Mouse (Mus musculus) right cerebral cortex, postnatal 36 days (tissue): ENCODE results near the gene Cdc42.

Experiments
- DNase-seq, 2 experiments: peaks; one replicate each; pipeline ENCODE4 v3.0.0; 2022; ENCODE audit warnings: low spot score in 2 of 2, mixed read lengths in 1 of 2

The Cdc42 gene

DNA sequence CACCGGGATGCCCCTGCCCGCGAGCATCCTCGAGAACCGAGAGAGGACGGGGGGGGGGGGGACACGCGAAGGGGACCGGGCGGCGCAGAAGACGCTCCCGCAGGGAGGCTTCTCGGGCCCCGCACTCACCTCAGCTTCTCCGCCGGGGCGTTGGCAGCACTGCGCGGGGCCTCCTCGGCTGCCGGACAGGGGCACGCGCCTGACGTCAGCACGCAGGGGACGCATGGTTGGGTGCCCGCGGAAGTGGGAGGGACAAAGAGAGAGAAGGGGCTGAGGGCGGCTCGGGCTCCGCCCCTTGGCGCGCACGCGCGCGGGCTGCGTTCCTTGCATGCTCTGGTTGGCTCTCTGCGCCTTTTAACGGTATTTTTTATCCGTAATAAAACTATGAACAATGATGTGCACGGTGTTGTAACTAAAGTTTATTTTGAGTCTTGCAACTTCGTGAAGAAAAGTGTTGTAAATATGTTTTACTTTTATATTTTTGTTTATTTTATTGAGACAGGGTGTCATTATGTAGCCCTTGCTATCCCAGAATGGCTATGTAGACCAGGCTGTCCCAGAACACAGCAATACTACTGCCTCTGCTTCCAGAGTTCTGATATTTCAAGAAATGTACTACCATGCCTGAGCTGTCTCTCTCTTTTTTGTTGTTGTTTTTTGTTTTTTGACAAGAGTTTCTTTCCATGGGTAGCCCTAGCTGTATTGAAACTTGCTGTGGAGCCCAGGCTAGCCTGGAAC is at the start of gene Cdc42:
Cdc42 (minus strand) TSS at position 204 of the 738 bp plus-strand sequence.
- DNase-seq = peak; percentile 96 to 97

DNA sequence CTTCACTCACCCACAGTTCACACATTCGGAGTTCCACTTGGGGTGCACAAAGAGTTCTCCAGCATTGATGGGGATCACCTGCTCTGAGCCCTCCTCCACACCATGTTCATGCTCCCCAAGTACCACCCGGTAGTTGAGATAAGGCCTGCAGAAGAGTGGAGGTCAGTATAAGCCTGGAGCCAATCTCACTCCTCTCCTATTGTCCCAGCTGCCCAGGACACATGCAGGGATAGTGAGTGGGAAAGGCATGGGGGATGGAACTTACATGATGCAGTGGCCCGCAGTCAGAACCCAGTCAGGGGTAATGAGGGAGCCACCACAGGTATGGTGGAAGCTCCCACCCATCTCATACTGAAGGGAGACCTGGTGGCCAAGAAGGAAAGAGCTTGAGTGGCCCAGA is 48.1 kb upstream of the Cdc42 start:
- DNase-seq = no peak

DNA sequence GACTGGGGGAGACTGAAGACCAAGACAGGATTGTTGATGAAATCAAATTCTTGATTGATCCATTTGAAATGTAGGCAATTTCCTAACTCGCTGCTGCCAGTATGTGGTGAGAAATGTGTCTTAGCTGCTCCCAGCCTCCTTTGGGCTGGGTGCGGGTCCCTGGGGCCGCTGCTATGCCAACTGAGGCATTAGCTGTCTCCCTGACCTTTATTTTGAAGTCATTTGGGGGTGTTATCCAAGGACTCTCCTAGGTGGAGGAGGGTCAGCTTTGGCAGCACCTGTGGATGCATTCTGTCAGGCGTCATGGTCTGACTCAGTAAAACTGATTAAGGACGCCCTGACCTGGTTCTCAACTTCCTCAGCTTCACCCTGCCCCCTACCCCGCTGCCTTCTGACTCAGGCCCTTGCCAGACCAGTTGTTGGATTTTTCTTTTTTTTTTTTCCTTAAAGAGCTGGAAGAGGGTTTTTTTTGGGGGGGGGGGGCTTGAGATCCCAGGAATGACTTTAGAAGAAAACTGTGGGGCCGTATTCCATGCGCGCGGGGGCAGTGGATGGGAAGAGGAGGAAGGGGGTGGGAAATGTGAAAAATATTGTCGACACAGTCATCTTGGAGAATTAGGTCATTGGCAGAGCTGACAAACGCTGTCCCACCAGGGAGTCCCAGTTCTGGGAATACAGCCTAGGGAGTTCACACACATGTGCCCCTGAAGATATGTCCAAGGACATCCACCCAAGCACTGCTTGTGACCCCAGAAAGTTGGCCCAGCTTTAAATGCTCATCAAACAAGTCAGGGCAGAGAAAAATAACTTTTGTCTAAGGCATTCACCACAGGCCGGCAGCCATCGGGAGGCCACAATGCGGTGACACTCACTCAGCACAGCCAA is 39.4 kb upstream of the Cdc42 start:
- no peak for DNase-seq

DNA sequence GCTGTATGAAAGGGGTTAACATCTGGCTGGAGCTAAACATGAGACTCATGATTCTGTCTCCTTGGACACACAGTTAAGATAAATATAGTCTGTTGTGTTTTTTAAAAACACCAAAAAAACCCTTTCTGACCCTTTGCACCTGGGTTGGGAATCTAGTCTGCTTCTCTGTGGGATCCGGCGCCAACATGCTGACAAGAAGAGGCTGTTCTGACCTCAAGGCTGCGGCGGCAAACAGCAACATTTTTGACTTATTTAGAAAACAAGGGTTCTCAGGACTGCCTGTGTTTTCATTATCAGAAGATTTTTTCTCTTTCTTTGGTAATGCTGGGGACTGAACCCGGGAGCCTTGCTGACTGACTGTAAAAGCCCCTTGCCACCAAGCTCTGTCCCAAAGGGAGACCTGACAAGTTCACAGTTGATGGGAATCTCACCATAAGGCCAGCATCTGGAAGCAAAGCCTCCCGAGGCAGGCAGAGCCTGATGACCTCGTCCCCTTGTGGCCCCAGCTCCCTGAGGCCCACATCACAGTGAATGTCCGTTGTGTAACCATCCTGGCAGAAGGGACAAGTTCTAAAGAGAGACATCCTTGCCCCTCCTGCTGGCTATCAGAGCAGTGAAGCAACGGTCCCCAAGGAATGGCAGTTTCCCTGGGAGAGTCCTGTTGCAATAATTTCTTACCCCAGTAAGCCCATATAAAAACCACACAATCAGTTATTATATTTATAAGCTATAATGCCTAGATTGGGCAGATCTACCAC is 36.0 kb upstream of the Cdc42 start:
- no peak for DNase-seq

DNA sequence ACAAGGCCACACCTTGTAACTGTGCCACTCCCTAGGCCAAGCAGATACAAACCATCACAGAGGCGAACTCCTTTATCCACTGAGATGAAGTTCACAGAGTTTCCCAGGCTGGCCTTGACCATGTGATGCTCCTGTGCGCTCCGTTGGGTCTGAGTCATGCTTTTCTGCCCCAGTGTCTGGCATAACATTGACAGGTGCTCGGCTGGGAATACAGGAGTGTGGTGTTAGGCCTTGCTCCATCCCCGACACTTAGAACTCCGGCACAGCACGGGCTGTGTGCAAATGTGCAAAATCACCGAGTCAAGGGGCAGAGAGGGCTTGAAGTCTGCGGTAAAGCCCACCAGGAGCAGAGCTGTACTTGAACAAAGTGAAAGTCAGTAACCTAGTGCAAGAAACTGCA is 35.4 kb upstream of the Cdc42 start:
- no peak for DNase-seq

DNA sequence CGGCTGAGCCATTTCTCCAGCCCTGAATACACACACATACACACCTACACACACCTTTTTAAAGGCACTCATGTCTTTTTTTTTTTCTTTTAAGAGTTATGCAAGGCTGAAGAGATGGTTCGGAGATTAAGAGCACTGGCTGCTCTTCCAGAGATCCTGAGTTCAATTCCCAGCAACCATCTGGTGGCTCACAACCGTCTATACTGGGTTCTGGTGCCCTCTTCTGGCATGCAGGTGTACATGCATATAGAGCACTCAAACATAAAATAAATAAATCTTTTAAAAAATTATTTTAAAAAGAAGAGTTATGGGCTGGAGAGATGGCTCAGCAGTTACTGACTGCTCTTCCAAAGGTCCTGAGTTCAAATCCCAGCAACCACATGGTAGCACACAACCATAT is 33.8 kb upstream of the Cdc42 start:
- no peak for DNase-seq

DNA sequence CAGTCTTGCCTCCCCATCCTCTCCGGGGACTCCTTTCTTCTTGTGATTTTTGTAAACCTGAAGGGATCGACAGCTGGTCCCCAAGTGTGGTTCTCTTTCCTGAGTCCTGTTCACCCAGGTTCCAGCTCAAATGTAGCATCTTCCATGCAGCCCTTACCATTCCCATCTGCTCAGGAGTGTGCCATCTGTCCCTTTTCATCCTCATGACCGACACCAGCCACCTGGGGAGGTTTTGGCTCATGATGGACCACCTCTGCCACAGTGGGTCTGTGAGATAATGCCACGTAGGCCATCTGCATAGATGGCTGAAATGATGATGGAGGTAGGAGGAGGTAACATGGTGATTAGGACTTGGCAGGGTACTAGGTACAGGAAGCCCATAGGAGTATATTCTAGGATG is 32.7 kb upstream of the Cdc42 start:
- DNase-seq = no peak

DNA sequence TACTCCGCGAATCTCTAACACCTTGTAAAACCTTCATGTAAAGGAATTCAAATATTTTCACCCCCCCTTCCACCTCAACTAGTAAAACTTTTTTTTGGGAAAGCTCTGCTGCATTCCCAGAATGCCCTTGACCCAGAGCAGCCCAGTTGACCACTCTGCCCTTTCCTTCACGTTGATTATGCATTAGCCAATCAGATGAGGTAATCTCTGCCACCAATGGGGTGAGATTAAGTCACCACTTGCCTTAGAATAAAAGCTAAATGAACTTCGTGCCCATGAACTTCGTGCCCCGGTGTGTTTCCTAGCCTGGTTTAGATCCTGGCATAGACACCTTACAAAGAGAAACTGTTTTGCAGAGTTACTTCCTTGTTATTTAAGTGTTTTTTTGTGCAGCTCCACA is 31.5 kb upstream of the Cdc42 start:
- no peak for DNase-seq

DNA sequence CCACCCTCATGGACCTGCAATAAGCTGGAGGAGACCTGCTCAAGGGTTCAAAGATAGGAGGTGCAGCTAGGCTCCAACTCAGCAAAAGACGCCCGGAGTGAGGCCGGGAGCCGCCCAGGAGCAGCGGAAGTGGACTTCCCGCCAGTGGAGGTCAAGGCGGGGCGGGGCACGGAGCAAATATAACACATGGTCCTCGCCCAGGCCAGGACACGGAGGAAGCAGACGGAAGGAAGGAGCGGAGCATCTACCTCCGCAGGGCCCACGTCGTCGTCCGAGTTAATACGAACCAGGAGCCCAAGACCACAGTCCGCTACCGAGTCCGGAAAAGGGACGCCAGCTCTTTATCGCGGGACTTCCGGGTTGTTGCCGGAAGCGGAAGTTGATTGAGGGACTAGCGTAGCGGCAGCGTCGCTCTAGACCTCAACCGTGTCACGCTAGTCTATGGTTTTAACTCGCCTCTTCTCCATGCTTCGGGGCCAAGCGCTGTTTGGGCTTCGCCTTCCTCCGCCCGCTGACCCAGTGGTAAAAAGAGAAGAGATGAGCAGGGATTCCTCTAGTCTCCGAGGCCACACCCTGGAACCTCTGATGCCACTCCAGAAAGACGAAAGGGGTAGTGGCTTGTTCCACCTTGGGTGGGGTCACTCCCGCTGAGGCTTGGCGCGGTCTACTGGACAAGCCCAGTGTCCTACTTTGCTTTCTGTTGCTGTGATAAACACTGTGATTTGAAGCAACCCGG is 30.7 kb upstream of the Cdc42 start:
- peak; percentile 75 to 84 for DNase-seq

DNA sequence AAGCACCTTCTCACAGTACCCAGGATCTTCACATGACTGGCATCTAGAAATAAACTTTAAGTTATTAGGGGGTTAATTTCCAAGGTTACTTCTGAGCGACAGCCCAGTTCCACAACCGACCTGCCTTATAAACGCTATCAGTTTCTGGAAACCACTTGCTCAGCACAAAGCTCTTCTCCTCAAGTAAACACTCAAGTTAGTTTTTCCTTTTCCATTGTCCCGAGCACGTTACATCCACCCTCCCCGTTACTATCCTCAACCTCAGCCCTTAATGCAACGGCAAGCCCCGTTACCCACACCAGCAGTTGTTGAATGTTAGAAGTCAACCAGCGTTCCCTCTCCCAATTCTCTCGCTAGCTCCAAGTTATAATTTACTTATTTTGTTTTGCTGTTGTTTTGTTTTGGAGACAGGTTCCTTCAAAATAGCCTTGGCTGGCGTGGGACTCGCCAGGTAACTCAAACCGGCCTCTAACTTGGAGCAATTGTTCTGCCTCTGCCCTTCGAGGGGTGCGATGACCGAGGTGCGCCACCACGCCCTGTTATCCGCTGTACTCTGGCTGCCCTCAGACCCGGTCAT is 30.1 kb upstream of the Cdc42 start:
- no peak for DNase-seq

DNA sequence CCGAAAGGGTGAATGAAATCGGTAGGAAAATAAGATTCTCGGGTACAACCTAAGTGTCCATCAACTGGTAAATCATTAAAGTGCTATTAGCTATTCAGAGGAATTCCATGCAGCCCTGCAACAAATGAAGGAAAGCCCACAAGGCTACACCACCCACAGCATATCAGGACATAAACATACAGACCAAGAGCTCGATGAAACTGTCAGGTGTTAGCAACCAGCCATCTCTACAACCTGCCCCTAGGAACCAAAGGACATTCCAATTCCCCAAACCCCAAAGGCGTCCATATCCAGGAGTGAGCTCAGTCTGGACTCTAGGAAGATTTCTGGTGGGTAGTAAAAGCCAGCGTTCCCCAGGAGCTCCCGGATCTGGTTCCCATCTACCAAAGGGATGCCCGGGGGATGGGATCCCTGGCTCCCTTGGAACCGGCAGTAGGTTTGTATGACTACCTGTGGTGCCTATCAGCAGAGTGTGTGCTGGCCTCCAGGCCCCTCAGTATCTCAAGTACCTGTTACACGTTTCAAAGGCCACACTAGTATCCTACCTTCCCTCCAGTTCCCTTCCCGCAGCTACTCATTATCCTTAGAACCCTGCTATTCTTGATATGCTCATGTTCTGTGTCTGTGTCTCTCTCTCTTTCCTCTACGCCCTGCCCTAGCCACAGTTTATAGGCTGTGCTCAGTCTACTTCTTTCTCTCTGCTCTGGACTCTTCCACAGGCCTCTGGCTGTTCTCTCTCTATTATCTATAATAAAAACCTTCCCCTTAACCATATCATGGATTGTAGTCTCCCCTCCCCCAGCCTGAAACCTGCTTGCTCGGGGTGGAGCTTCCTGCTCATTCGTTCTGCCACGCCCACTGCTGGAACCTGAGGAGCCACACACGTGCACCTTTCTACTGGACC is 23.4 kb upstream of the Cdc42 start:
- DNase-seq = no peak

DNA sequence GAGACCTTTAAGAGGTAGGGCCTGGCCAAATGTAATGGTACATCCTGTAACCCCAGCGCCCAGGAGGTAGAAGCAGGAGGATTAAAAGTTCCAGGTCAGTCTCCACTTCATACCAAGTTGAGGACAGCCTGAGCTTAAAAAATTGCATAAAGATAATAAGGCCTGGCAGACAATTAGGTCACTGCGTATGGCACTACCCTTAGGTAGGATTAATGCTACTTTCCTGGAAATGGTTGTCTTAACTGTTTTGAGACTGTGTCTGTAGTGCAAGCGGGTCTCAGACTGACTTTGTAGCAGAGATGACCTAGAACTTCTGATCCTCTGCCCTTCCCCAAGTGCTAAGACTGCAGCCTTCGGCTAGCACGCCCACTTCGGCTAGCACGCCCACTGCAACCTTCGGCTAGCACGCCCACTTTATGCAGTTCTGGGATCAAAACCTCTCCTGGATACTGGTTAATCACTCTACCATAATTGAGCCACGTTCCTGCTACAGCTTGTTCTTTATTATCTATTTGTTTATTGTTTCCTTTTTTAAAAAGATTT is 22.3 kb upstream of the Cdc42 start:
- no peak for DNase-seq

DNA sequence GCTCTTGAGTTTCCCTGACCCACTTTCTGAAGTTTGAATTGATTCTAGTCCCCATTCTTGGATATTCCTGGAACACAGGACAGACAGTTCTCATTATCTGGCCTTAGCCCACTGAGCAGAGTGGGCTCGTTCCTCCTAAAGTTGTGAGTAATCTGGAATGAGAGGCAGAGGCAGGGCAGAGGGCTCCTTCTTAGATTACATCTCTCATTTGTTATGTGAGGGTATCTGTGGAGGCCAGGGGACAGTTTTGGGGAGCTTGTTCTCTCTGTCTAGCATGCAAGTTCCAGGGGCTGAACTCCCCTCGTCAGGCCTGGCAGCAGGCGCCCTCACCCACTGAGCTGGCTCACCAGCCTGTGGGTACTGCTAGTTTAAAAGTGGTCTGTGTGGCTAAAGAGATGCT is 21.6 kb upstream of the Cdc42 start:
- no peak for DNase-seq

DNA sequence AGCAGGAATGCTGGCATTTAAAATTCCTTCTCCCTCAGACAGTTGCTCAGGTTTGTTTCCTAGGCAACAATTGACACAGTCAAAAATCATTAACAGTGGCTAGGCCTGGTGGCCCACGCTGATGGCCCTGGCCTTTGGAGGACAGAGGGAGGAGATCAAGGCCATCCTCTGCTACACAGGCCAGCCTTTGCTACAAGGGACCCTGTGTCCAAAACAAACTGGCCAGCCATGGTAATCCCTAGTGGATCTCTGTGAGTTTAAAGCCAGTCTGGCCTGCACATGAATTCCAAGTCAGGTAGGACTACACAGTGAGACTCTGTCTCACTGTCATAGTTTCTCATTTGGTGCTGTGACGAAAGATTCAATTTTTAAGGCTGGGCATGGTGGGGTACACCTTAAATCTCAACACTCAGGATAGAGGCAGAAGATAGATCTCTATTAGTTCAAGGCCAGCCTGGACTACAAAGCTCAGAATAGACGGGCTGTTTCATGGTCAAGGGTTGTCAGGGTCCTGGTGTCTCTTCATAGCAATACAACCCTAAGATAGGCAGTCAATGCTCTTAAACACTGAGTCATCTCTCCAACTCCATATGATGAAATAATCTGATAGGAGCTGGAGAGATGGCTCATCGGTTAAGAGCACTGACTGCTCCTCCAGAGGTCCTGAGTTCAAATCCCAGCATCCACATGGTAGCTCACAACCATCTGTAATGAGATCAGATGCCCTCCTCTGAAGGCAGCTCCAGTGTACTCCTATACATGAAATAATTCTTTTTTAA is 20.2 kb upstream of the Cdc42 start:
- DNase-seq = no peak

DNA sequence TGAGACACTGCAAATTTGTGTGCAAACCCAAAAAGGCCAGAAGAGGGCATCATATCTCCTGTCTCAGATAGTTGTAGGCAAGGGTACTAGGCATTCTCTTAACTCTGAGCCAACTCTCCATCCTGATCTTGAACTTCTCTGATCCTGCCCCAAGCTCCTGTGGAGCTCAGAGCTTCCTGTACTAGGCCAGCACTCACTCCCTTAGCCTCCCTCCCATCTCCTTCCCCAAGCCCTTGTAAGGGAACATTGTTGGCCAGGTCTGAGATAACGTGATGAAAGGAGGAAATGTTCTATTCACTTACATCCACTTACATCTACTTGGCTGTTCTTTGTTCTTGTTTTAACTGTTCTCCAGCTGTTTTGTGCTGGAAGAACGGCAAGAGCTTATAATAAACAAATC is 19.3 kb upstream of the Cdc42 start:
- DNase-seq = no peak

DNA sequence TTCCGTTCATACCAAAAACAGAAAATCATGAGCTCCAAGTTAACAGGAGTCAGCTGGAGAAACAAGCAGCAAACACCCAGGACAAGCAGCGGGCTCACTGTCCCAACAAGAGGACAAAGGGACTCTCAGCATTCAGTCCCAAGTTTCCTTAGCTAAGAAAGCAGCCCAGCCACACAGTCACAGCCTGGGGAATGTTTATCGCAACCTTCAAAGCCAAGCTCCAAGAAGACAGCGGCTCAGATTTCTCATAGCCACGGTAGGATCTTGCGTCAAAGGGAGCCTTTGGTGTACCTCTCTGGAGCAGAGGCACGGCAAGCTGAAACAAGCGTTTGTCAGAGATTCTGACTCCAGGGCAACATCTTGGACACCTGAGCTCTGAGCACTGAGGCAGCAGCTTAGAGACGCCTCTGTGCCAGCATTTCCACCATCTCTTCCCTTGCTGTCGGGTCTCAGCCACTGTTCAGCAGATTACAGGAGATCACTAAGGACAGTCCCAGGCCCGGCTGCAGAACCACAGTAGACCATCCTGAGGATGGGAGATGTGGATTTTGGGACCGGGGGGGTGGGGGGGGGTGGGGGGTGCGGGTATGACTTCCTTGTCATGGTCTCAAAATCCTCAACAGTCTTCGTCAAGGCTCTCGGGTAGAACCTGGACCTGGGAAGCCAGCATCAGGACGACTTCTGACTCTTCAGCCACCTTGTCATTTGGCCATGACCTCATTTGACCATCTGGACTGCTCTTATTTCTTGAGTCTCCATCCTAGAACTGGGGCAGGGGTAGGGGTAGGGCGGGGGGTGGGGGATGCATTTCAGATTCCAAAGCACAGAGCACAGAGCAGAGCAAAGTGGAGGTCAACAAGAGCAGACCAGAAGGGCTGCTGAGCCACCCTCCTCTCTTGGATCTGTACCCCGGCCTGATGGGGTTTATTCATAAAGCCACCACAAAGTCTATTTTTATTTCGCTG is 18.1 kb upstream of the Cdc42 start:
- DNase-seq = no peak

DNA sequence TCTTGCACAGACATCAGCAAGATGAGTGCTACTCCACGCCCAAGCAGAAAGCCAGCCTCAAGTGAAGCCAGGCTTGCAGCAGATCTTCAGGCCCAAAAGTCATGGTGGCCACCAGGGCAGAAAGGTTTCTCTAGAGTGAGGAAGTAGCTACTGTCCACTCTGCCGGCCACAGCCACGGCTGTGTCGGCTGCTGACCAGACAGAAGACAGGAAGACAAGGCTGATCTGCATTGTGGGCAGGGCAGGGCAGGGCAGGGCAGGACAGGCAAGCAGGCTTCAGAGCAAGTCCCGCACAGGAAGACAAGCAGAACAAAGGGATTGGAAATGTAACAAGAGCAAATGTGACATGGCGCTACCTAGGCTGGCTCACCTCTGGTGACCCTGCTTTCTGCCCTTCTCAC is 16.2 kb upstream of the Cdc42 start:
- DNase-seq = no peak
